Mouse (Mus musculus) splenic B cell, adult 2 months (primary cell): ENCODE data around the gene Kcna2.

Experiments
- DNase-seq: peaks from one replicate; pipeline ENCODE4 v3.0.0-alpha.2; 2011; ENCODE audit warnings: low read depth, low spot score
- H3K27me3 ChIP-seq: 2 replicates; pipeline ENCODE4 v1.6.1; 2012; ENCODE audit warnings: mild to moderate bottlenecking, low read length, moderate library complexity, mixed read lengths; ENCODE audit not compliant: control insufficient read depth, poor library complexity, insufficient read depth, severe bottlenecking
- H3K36me3 ChIP-seq: 2 replicates; pipeline ENCODE4 v1.6.1; 2012; ENCODE audit warnings: mild to moderate bottlenecking, low read length, moderate library complexity, mixed read lengths; ENCODE audit not compliant: control insufficient read depth, poor library complexity, insufficient read depth, severe bottlenecking

Gene Kcna2

GRCm38 (mm10) chr3:107089475-107089874 lies 11.5 kb upstream of the Kcna2 start:
- no peak for DNase-seq
- Histone ChIP-seq H3K36me3 (no peaks in the 10 kb centered on the region), H3K27me3 (no peaks in the 10 kb centered on the region)

- Histone ChIP-seq H3K27me3 (no peaks in the 10 kb centered on the region), H3K36me3 (no peaks in the 10 kb centered on the region)
- peak; percentile 14 for DNase-seq
Measured at GRCm38 (mm10) chr3:107090001-107090400, 10.9 kb upstream of the Kcna2 start.

- DNase-seq: no peak
- Histone ChIP-seq H3K36me3 (no peaks in the 10 kb centered on the region), H3K27me3 (no peaks in the 10 kb centered on the region)
Measured at GRCm38 (mm10) chr3:107090403-107091150, 10.4 kb upstream of the Kcna2 start.

GRCm38 (mm10) chr3:107094028-107094427 lies 6.9 kb upstream of the Kcna2 start:
- Histone ChIP-seq H3K36me3 (no peaks in the 10 kb centered on the region), H3K27me3 (no peaks in the 10 kb centered on the region)
- peak; percentile 73 for DNase-seq

GRCm38 (mm10) chr3:107096269-107096731 lies 4.6 kb upstream of the Kcna2 start:
- H3K27me3 ChIP-seq: no peaks in the 10 kb centered on the region
- H3K36me3 ChIP-seq: no peaks in the 10 kb centered on the region
- no peak for DNase-seq

GRCm38 (mm10) chr3:107099866-107100265 lies 1.1 kb upstream of the Kcna2 start:
- no peak for DNase-seq
- Histone ChIP-seq H3K36me3 (no peaks in the 10 kb centered on the region), H3K27me3 (no peaks in the 10 kb centered on the region)

GRCm38 (mm10) chr3:107101456-107101786 lies 475 bp downstream of the Kcna2 start:
- no peak for DNase-seq
- no peaks in the 10 kb centered on the region for H3K27me3 ChIP-seq
- no peaks in the 10 kb centered on the region for H3K36me3 ChIP-seq

- DNase-seq: no peak
- Histone ChIP-seq H3K36me3 (no peaks in the 10 kb centered on the region), H3K27me3 (no peaks in the 10 kb centered on the region)
Measured at GRCm38 (mm10) chr3:107101787-107102651, 1.1 kb downstream of the Kcna2 start.

- no peak for DNase-seq
- Histone ChIP-seq H3K27me3 (no peaks in the 10 kb centered on the region), H3K36me3 (no peaks in the 10 kb centered on the region)
Measured at GRCm38 (mm10) chr3:107103041-107103440, 2.1 kb downstream of the Kcna2 start.

GRCm38 (mm10) chr3:107103462-107103861 lies 2.5 kb downstream of the Kcna2 start:
- no peaks in the 10 kb centered on the region for H3K36me3 ChIP-seq
- no peak for DNase-seq
- H3K27me3 ChIP-seq: no peaks in the 10 kb centered on the region

- no peaks in the 10 kb centered on the region for H3K36me3 ChIP-seq
- no peaks in the 10 kb centered on the region for H3K27me3 ChIP-seq
- no peak for DNase-seq
Measured at GRCm38 (mm10) chr3:107105986-107106385, 5.0 kb downstream of the Kcna2 start.

- Histone ChIP-seq H3K27me3 (no peaks in the 10 kb centered on the region), H3K36me3 (no peaks in the 10 kb centered on the region)
- no peak for DNase-seq
Measured at GRCm38 (mm10) chr3:107112498-107112897, 11.6 kb downstream of the Kcna2 start.

- Histone ChIP-seq H3K27me3 (no peaks in the 10 kb centered on the region), H3K36me3 (no peaks in the 10 kb centered on the region)
- DNase-seq: no peak
Measured at GRCm38 (mm10) chr3:107112932-107113659, 12.2 kb downstream of the Kcna2 start.

GRCm38 (mm10) chr3:107113771-107114737 lies 13.1 kb downstream of the Kcna2 start:
- Histone ChIP-seq H3K27me3 (no peaks in the 10 kb centered on the region), H3K36me3 (no peaks in the 10 kb centered on the region)
- no peak for DNase-seq
